Mouse (Mus musculus) liver, embryonic 16.5 days (tissue): Measurements from ENCODE around the gene Lhfpl2. TPM values are rescaled to one million over a fixed set of nuclear protein-coding genes. Genes with fewer than 3 reads are reported as not detected.
A peak's percentile ranks its signal among the peaks of the same experiment; 100 is the strongest.

Experiments
- ATAC-seq: fragments of 200-750 bp; cut with Nextera tagmentation; 2 replicates; pipeline ENCODE4 v1.8.0; 2017; ENCODE audit warnings: low read depth, mild to moderate bottlenecking, moderate number of reproducible peaks, moderate library complexity
- H3K27ac ChIP-seq: fragments of 300-500 bp; sonication (generic); 2 replicates; pipeline ENCODE4 v1.5.1; 2014; ENCODE audit warnings: mild to moderate bottlenecking, low read length
- H3K27me3 ChIP-seq: fragments of 300-500 bp; sonication (generic); 2 replicates; pipeline ENCODE4 v1.6.1; 2014; ENCODE audit warnings: low read depth, low read length, mixed read lengths; ENCODE audit not compliant: control insufficient read depth, insufficient read depth
- H3K36me3 ChIP-seq: fragments of 300-500 bp; sonication (generic); 2 replicates; pipeline ENCODE4 v1.6.1; 2014; ENCODE audit warnings: mild to moderate bottlenecking; ENCODE audit not compliant: control insufficient read depth, insufficient read depth
- H3K4me1 ChIP-seq: fragments of 300-500 bp; sonication (generic); 2 replicates; pipeline ENCODE4 v1.6.1; 2014; ENCODE audit warnings: low read depth, low read length, mixed read lengths; ENCODE audit not compliant: control insufficient read depth
- H3K4me2 ChIP-seq: fragments of 300-500 bp; sonication (generic); 2 replicates; pipeline ENCODE4 v1.6.1; 2014; ENCODE audit warnings: low read depth, low read length, mixed read lengths
- H3K4me3 ChIP-seq: fragments of 300-500 bp; sonication (generic); 2 replicates; pipeline ENCODE4 v1.5.1; 2014; ENCODE audit warnings: low read depth, mild to moderate bottlenecking, low read length
- H3K9ac ChIP-seq: fragments of 300-500 bp; sonication (generic); 2 replicates; pipeline ENCODE4 v1.6.1; 2014; ENCODE audit warnings: low read depth, low read length
- H3K9me3 ChIP-seq: fragments of 300-500 bp; sonication (generic); replicated peaks from 2 replicates; pipeline ENCODE4 v1.6.1; 2016; ENCODE audit warnings: low read length; ENCODE audit not compliant: control insufficient read depth
- WGBS: fragments of 180-500 bp; shearing (Covaris S2); extraction: QIAGEN DNeasy Blood & Tissue Kit; methylation state at CpG from one replicate; pipeline ENCODE4 v1.1.7; 2014; ENCODE audit not compliant: insufficient replicate concordance; 5-methylcytosine and 5-hydroxymethylcytosine counted together
- polyA plus RNA-seq: library from polyadenylated mRNA; unstranded; fragments of >200 nt; fragmentation: Nextera tagmentation; extraction: Ambion mirVana; gene quantifications from 2 replicates; pipeline ENCODE4 v1.2.1, GENCODE M21; 2015

Gene Lhfpl2
- polyA plus RNA-seq, 1 experiment from 2014 or later: 3.9 TPM

GRCm38 (mm10) chr13:94224717-94225705 lies 167.4 kb downstream of the Lhfpl2 start:
- Histone ChIP-seq H3K4me2 (no peak overlapping the region), H3K9me3 (no peaks in the 10 kb centered on the region), H3K4me3 (no peak overlapping the region), H3K27ac (no peak overlapping the region), H3K27me3 (no peaks in the 10 kb centered on the region), H3K4me1 (no peaks in the 10 kb centered on the region), H3K9ac (no peak overlapping the region), H3K36me3 (no peaks in the 10 kb centered on the region)
- WGBS: 87% methylated on average over 38 of the region's 38 CpGs
- no peak for ATAC-seq

GRCm38 (mm10) chr13:94231871-94232270 lies 174.3 kb downstream of the Lhfpl2 start:
- H3K9ac ChIP-seq: no peak overlapping the region
- no peaks in the 10 kb centered on the region for H3K9me3 ChIP-seq
- no peak overlapping the region for H3K4me3 ChIP-seq
- no peak overlapping the region for H3K4me2 ChIP-seq
- H3K27ac ChIP-seq: no peak overlapping the region
- WGBS: 80% methylated on average over 14 of the region's 14 CpGs
- ATAC-seq: no peak
- H3K36me3 ChIP-seq: no peaks in the 10 kb centered on the region
- H3K4me1 ChIP-seq: no peaks in the 10 kb centered on the region
- no peaks in the 10 kb centered on the region for H3K27me3 ChIP-seq

GRCm38 (mm10) chr13:94239488-94239887 lies 181.9 kb downstream of the Lhfpl2 start:
- Histone ChIP-seq H3K27ac (no peak overlapping the region), H3K4me2 (no peak overlapping the region), H3K36me3 (no peaks in the 10 kb centered on the region), H3K27me3 (no peaks in the 10 kb centered on the region), H3K4me3 (no peak overlapping the region), H3K4me1 (no peaks in the 10 kb centered on the region), H3K9me3 (no peaks in the 10 kb centered on the region), H3K9ac (no peak overlapping the region)
- WGBS: 62% methylated on average over 4 of the region's 4 CpGs
- no peak for ATAC-seq

- no peaks in the 10 kb centered on the region for H3K27me3 ChIP-seq
- H3K4me1 ChIP-seq: no peaks in the 10 kb centered on the region
- H3K9ac ChIP-seq: no peak overlapping the region
- no peaks in the 10 kb centered on the region for H3K36me3 ChIP-seq
- H3K4me3 ChIP-seq: no peak overlapping the region
- ATAC-seq: no peak
- WGBS: 84% methylated on average over 6 of the region's 6 CpGs
- no peaks in the 10 kb centered on the region for H3K9me3 ChIP-seq
- H3K4me2 ChIP-seq: no peak overlapping the region
- no peak overlapping the region for H3K27ac ChIP-seq
These were observed 182.5 kb downstream of the Lhfpl2 start for GRCm38 (mm10) chr13:94240111-94240510.

- Histone ChIP-seq H3K4me3 (no peak overlapping the region), H3K9ac (no peak overlapping the region), H3K36me3 (no peaks in the 10 kb centered on the region), H3K4me2 (no peak overlapping the region), H3K27me3 (no peaks in the 10 kb centered on the region), H3K4me1 (no peaks in the 10 kb centered on the region), H3K27ac (no peak overlapping the region), H3K9me3 (no peaks in the 10 kb centered on the region)
- no peak for ATAC-seq
- WGBS: 43% methylated on average over 5 of the region's 5 CpGs
These were observed 183.3 kb downstream of the Lhfpl2 start for GRCm38 (mm10) chr13:94240873-94241272.

- peak; percentile 78 for ATAC-seq
- H3K4me2 ChIP-seq: no peak overlapping the region
- no peak overlapping the region for H3K9ac ChIP-seq
- H3K27me3 ChIP-seq: no peaks in the 10 kb centered on the region
- H3K4me1 ChIP-seq: no peaks in the 10 kb centered on the region
- no peaks in the 10 kb centered on the region for H3K9me3 ChIP-seq
- H3K36me3 ChIP-seq: no peaks in the 10 kb centered on the region
- 52% methylated on average over 4 of the region's 4 CpGs for WGBS
- H3K27ac ChIP-seq: no peak overlapping the region
- H3K4me3 ChIP-seq: no peak overlapping the region
These were observed 184.4 kb downstream of the Lhfpl2 start for GRCm38 (mm10) chr13:94241892-94242524.

- Histone ChIP-seq H3K36me3 (no peaks in the 10 kb centered on the region), H3K4me2 (no peak overlapping the region), H3K4me3 (no peak overlapping the region), H3K9me3 (no peaks in the 10 kb centered on the region), H3K27ac (no peak overlapping the region), H3K27me3 (no peaks in the 10 kb centered on the region), H3K9ac (no peak overlapping the region), H3K4me1 (no peaks in the 10 kb centered on the region)
- 68% methylated on average over 2 of the region's 2 CpGs for WGBS
- no peak for ATAC-seq
These were observed 185.3 kb downstream of the Lhfpl2 start for GRCm38 (mm10) chr13:94242897-94243296.
